Mouse (Mus musculus) cerebellum, adult (tissue): ENCODE results near the gene Bbs10.

Experiments used
- ATAC-seq: cut with Nextera tagmentation; 2 replicates; pipeline ENCODE4 v1.9.2; 2017; ENCODE audit warnings: mild to moderate bottlenecking, moderate library complexity, mixed read lengths; ENCODE audit not compliant: insufficient number of reproducible peaks, low FRiP score, low TSS enrichment

Gene Bbs10

GRCm38 (mm10) chr10:111298140-111299098 is at the start of gene Bbs10:
TSS of gene Bbs10 (plus strand) at chr10:111298679.
- ATAC-seq: peak; percentile 98

DNA sequence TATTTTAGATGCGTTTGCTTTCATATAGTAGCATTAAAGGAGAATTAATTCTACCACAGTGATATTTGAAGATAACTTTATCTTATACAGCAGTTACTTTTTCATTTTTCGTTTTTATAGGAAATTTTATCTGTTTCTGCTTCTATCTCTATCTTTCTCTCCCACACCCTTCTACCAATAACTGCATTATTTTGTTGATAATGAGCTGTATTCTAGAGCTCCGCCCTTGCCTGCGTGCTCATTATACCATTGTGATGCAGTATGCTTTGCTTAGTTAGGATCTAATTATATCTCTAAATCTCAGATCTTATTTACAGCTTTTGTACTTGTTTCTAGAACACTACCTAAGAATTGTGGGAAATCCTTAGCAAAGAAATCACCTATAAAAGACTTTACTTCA is 48.3 kb upstream of the Bbs10 start:
- no peak for ATAC-seq

GRCm38 (mm10) chr10:111251666-111252065 is 46.8 kb upstream of the Bbs10 start:
- 0 out of 2 replicates have a peak, but pooled peaks have one; percentile 43 for ATAC-seq

- no peak for ATAC-seq
Measured at GRCm38 (mm10) chr10:111255228-111255627, 43.3 kb upstream of the Bbs10 start.

DNA sequence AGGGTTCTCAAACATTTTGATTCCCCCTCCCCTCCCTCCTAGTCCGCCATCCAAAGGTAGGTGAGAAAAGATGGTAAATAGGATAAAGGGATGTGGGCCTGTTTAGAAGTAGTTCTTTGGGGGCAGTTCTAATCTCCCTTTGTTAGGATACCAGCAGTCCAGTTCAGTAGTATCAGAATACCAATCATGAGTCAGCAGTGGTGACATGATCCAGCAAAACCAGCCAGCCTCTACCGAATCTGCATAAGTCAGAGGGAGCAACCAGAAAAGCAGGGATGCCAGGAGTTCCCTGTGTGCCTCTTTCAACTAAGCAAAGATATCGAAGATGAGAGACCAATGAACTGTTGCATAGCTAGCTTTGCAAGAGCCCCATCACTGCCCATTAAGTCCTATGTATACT is 42.3 kb upstream of the Bbs10 start:
- ATAC-seq: no peak

GRCm38 (mm10) chr10:111257358-111257757 is 41.1 kb upstream of the Bbs10 start:
- no peak for ATAC-seq

GRCm38 (mm10) chr10:111258256-111258655 is 40.2 kb upstream of the Bbs10 start:
- no peak for ATAC-seq

GRCm38 (mm10) chr10:111271687-111272086 is 26.8 kb upstream of the Bbs10 start:
- ATAC-seq: no peak

DNA sequence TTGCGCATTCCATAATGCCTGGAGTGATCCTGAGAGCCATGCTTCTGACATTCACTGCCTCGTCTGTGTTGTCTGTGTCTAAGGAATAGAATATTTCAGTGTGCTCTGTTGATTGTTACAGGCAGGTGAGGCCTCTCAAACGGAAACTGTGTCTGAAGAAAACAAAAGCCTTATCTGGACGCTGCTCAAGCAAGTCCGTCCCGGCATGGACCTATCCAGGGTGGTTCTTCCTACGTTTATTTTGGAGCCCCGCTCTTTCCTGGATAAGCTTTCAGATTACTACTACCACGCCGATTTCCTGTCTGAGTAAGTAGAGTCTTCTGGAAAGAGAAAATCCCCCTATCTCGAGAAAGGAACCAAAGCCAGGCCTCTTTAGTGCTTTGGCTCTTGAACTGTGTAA is 25.6 kb upstream of the Bbs10 start:
- ATAC-seq: no peak

DNA sequence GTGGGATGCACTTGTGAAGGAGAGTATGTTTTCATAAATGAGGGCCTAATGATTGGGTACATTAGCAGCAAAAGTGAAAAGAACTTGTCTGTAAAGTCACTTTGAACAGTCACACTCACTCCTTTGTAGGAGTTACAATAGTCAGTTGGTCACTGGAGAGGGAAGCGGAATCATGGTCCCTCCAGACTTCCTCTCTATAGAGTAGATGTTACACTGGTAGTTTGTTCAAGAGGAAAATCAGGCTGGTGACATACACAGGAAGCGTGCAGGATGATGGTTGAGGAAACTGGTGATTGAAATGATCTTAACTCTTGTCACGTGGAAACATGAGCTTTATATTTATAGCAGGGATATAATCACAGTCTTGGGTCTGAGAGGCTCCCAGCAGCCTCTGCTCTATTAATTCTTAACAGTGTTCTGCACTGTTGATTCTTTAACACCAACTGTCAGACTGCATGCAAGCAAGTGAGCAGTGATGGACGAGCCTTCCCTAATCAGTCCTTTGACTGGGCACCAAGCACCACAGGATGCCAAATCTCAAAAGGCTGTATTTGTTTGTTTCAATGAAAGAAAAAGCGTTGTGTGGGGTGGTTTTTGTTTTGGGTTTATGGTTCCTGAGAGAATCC is 24.9 kb upstream of the Bbs10 start:
- no peak for ATAC-seq

DNA sequence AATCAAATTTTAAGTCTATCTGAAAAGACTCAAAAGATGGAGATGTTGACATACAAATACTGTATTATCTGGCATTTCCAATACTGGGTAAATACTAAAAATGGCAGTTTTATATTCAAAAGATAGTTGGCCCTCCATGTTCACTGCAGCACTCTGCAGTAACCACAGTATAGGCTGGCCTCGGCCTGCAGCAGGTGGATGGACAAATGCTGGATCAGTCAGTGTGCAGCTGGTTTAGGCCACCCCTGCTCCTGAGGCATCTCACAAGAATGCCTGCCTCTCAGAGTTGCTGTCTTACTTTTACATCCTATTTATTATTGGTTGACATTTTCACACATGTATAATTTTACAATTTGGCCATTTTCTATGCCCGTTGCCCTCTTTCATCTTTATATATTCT is 22.7 kb upstream of the Bbs10 start:
- ATAC-seq: no peak

DNA sequence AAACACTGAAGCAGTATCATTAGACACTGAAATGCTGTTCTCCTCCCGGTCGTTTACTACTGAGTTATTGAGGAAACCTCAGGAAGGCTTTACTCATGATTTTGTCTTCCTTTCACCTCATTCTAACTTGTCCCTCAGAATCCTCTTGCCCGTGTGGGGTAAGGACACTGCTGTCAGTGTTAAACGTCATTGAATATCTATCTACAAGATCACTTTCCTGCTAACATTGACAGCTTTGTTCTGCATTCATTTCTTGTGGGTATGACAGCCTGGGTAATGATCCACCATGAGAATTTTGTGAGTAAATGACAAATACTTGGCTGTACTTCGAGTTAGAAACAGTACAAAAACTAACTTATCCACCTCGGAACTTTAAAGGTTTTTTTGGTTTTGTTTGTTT is 848 bp upstream of the Bbs10 start:
- no peak for ATAC-seq

DNA sequence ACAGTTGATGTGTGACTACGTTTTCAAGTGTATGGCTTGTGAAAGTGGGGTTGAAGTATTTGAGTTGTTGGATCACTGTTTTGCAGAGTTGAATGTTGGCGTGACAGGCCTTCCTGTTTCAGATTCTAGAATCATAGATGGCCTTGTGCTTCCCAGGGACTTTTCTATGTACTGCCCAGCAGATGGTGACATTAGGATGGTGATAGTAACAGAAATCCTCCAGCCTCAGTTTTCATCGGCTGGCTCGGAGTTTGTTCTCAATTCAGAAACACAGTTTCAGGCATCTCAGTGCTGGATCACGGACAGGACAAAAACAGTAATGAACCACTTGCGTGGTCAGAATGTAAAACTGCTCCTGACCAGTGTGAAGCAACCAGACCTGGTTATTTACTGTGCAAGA is 1.1 kb downstream of the Bbs10 start:
- no peak for ATAC-seq

- no peak for ATAC-seq
Measured at GRCm38 (mm10) chr10:111301041-111301440, 2.6 kb downstream of the Bbs10 start.

DNA sequence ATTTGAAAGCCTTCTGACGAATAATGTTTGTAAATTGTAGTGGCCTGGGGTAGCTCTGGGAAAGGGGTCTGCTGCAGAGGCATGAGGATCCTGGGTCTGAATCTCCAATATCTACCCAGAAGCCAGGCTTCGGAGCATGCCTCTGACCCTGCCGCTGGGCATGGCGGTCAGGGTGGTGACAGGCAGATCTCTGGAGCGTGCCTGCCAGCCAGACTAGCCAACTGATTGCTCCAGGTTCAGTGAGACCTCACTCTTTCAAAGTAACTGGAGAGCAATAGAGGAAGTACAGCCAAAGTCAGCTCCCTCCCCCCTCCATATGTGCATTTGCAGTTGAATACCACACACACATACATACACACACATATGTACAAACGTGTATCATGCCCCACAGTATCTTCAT is 4.0 kb downstream of the Bbs10 start:
- ATAC-seq: no peak

- ATAC-seq: no peak
Measured at GRCm38 (mm10) chr10:111308850-111309501, 10.5 kb downstream of the Bbs10 start.

DNA sequence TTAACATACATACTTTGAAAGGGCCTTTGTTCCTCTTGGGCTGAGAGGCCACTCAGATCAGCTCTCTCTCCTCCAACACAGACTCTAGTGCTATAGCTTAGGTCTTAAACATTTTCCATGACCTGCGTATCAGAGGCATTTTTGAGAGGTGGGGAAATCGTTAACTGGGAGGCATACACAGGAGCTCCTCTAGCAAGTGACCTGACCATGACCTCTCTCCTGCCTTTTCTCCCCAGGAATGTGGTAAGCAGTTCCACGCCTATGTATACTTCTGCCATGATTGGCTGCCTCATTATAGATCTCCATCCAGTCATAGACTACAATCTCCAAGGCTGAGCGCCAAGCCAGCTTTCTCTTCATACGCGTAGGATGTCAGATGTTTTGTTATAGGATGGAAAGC is 14.8 kb downstream of the Bbs10 start:
- ATAC-seq: no peak

GRCm38 (mm10) chr10:111314636-111315395 is 16.3 kb downstream of the Bbs10 start:
- no peak for ATAC-seq

DNA sequence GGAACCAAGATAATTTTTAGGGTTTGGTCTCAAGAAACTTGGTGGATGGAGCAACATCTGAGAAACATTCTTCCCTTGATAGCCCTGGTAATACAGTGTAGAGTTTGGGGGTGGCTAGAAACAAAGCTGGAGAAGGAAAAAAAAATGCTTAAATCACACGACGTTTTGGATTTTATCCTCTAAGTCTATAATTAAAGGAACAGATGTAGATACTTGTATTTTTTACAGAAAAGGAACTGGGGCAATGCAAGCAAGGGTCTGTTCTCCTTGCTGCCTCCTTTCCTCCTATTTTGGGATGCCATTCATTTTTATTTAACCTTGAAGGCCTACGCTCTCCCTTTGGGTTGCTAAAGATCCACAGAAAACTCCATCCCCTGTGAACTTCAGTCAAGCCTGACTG is 17.5 kb downstream of the Bbs10 start:
- ATAC-seq: no peak

DNA sequence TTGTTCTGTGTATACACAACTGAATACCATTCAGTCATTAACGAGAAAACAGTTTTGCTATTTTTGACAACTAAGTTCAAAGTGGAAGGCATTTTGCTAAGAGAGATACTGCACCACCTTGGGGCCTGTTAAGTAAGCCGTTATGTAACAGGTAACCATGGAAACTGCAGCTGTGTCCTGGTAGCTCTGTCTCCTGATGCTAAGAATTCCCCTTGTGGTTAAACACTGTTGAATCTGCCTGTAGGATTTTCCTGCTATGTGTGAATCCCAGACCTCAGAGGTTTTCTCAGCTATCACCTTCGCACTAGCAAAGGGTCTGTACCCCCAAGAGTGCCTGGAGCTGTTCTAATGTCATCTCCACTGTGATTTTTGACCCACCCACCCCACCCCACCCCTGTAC is 19.5 kb downstream of the Bbs10 start:
- peak; percentile 45; the same call in 1 of the 2 replicates for ATAC-seq
